Mouse (Mus musculus) bone marrow, adult 2 months (tissue): ENCODE results near the gene Ecd.

ENCODE experiments used
- CTCF ChIP-seq: fragments of 200-500 bp; IDR thresholded peaks from 2 replicates; pipeline ENCODE4 v1.5.1; 2011; ENCODE audit warnings: low read length, control low read depth; ENCODE audit not compliant: control insufficient read depth, insufficient read depth
- POLR2A ChIP-seq: fragments of 200-500 bp; IDR thresholded peaks from 2 replicates; pipeline ENCODE4 v1.6.1; 2011; ENCODE audit warnings: low read depth, mild to moderate bottlenecking, control low read depth, low read length, borderline replicate concordance; ENCODE audit not compliant: control insufficient read depth

DNA sequence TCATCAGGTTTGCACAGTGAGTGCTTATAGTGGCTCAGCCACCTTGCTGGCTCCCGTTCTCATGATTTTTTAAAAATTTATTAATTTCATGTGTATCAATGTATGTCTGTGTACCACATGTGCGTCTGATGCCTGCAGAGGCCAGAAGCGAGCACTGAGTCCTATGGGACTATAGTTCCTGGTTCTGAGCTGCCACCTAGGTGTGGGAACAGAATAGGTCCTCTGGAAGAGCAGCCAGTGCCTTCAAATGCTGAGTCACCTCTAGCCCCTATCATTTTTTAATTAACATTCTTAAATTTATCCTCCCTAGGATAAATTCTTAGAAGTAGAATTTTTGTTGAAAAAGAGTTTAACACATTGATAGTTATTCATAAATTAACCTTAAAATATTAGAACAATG, 50.3 kb downstream of the Ecd start:
- TF ChIP-seq POLR2A (no peak), CTCF (no peak)
